Mouse (Mus musculus): ENCODE measurements around the gene Nrn1l. TPM values are rescaled to one million over a fixed set of nuclear protein-coding genes. Genes with fewer than 3 reads are reported as not detected.

The Nrn1l gene
- polyA plus RNA-seq, 1 experiment from 2014 or later: 0.62 TPM

DNA sequence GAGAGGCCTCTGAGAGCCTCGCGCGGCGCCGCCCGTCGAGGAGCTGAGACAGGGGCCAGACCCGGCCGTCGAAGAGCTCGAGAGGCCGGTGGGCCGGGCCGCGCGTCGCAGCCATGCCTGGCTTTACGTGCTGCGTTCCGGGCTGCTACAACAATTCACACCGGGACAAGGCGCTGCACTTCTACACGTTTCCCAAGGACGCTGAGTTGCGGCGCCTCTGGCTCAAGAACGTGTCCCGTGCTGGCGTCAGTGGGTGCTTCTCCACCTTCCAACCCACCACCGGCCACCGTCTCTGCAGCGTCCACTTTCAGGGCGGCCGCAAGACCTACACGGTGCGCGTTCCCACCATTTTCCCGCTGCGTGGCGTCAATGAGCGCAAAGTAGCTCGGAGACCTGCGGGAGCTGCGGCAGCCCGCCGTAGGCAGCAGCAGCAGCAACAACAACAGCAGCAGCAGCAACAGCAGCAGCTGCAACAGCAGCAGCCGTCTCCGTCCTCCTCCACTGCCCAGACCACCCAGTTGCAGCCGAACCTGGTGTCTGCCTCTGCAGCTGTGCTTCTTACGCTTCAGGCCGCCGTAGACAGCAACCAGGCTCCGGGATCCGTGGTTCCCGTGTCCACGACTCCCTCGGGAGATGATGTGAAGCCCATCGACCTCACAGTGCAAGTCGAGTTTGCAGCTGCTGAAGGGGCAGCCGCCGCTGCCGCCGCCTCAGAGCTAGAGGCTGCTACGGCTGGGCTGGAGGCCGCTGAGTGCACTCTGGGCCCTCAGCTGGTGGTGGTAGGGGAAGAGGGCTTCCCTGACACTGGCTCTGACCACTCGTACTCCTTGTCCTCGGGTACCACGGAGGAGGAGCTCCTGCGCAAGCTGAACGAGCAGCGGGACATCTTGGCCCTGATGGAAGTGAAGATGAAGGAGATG, 37.9 kb upstream of the Nrn1l start:
- peaks cover 30% of the 10 kb centered on the region for H3K4me1 ChIP-seq (replicated peaks; ENCODE audit: control insufficient read depth, insufficient read depth, low read length)
- ATAC-seq (ENCODE audit: low read depth): peak; percentile 39
- WGBS: under 1% methylated on average over 70 of the region's 71 CpGs

GRCm38 (mm10) chr8:105856168-105856835, 37.1 kb upstream of the Nrn1l start:
- Histone ChIP-seq H3K9me3 (ENCODE audit: control insufficient read depth, low read length) (no peaks in the 10 kb centered on the region), H3K4me1 (replicated peaks; ENCODE audit: control insufficient read depth, insufficient read depth, low read length) (peaks cover 26% of the 10 kb centered on the region), H3K4me3 (ENCODE audit: low read length) (peak overlapping the region; percentile 89), H3K4me2 (ENCODE audit: low read depth, low read length) (peak overlapping the region; percentile 91), H3K36me3 (ENCODE audit: control insufficient read depth, insufficient read depth, low read length) (peaks cover 6% of the 10 kb centered on the region; the same call in 1 of the 2 replicates), H3K27me3 (ENCODE audit: control insufficient read depth, insufficient read depth, low read depth, low read length) (no peaks in the 10 kb centered on the region), H3K9ac (ENCODE audit: low read length) (peak overlapping the region; percentile 91), H3K27ac (ENCODE audit: low read length) (peak overlapping the region; percentile 84; the same call in 1 of the 2 replicates)
- 8% methylated on average over 15 of the region's 15 CpGs for WGBS
- ATAC-seq (ENCODE audit: low read depth): no peak

More for the DNA sequence above, 37.9 kb upstream of the Nrn1l start:
- H3K9ac ChIP-seq (ENCODE audit: low read length): peak overlapping the region; percentile 91
- H3K9me3 ChIP-seq (ENCODE audit: control insufficient read depth, low read length): no peaks in the 10 kb centered on the region
- peak overlapping the region; percentile 91 for H3K4me2 ChIP-seq (ENCODE audit: low read depth, low read length)
- no peaks in the 10 kb centered on the region for H3K27me3 ChIP-seq (ENCODE audit: control insufficient read depth, insufficient read depth, low read depth, low read length)
- peak overlapping the region; percentile 89 for H3K4me3 ChIP-seq (ENCODE audit: low read length)
- peaks cover 6% of the 10 kb centered on the region; the same call in 1 of the 2 replicates for H3K36me3 ChIP-seq (ENCODE audit: control insufficient read depth, insufficient read depth, low read length)
- H3K27ac ChIP-seq (ENCODE audit: low read length): peak overlapping the region; percentile 84

DNA sequence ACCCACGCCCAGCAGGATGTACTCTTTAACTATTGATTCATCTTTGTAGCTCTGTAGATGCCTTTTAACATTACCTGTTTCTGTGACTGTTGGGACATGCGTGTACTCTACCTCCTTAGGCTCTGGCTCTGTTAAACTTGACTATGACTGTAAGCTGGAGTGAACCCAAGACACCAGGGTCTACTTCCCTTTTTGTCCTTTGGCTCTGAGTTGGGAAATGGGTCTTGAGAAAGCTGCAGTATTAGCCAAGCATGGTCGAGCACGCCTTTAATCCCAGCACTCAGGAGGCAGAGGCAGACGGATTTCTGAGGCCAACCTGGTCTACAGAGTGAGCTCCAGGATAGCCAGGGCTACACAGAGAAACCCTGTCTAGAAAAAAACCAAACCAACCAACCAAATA, 34.9 kb upstream of the Nrn1l start:
- WGBS: 84% methylated on average over 5 of the region's 5 CpGs
- H3K4me2 ChIP-seq (ENCODE audit: low read depth, low read length): no peak overlapping the region
- H3K4me1 ChIP-seq (replicated peaks; ENCODE audit: control insufficient read depth, insufficient read depth, low read length): peaks cover 37% of the 10 kb centered on the region
- no peak overlapping the region for H3K27ac ChIP-seq (ENCODE audit: low read length)
- no peak overlapping the region; the same call in 1 of the 2 replicates for H3K9ac ChIP-seq (ENCODE audit: low read length)
- H3K9me3 ChIP-seq (ENCODE audit: control insufficient read depth, low read length): no peaks in the 10 kb centered on the region
- peaks cover 8% of the 10 kb centered on the region; the same call in 1 of the 2 replicates for H3K36me3 ChIP-seq (ENCODE audit: control insufficient read depth, insufficient read depth, low read length)
- no peaks in the 10 kb centered on the region for H3K27me3 ChIP-seq (ENCODE audit: control insufficient read depth, insufficient read depth, low read depth, low read length)
- H3K4me3 ChIP-seq (ENCODE audit: low read length): no peak overlapping the region
- no peak for ATAC-seq (ENCODE audit: low read depth)

- H3K9ac ChIP-seq (ENCODE audit: low read length): peak overlapping the region; percentile 67
- H3K4me3 ChIP-seq (ENCODE audit: low read length): no peak overlapping the region; the same call in 1 of the 2 replicates
- H3K4me1 ChIP-seq (replicated peaks; ENCODE audit: control insufficient read depth, insufficient read depth, low read length): peaks cover 37% of the 10 kb centered on the region
- 49% methylated on average over 5 of the region's 5 CpGs for WGBS
- H3K36me3 ChIP-seq (ENCODE audit: control insufficient read depth, insufficient read depth, low read length): peaks cover 10% of the 10 kb centered on the region; the same call in 1 of the 2 replicates
- H3K9me3 ChIP-seq (ENCODE audit: control insufficient read depth, low read length): no peaks in the 10 kb centered on the region
- H3K27ac ChIP-seq (ENCODE audit: low read length): peak overlapping the region; percentile 95; the same call in 1 of the 2 replicates
- ATAC-seq (ENCODE audit: low read depth): no peak
- no peaks in the 10 kb centered on the region for H3K27me3 ChIP-seq (ENCODE audit: control insufficient read depth, insufficient read depth, low read depth, low read length)
- peak overlapping the region; percentile 54; the same call in 1 of the 2 replicates for H3K4me2 ChIP-seq (ENCODE audit: low read depth, low read length)
Measured at GRCm38 (mm10) chr8:105859314-105859713, 34.1 kb upstream of the Nrn1l start.

- WGBS: under 1% methylated on average over 53 of the region's 59 CpGs
- peak within 1 kb of the TSS; percentile 99 for H3K4me3 ChIP-seq (ENCODE audit: low read length)
- peak within 1 kb of the TSS; percentile 95 for H3K27ac ChIP-seq (ENCODE audit: low read length)
- H3K27me3 ChIP-seq (ENCODE audit: control insufficient read depth, insufficient read depth, low read depth, low read length): no peaks in the 10 kb centered on the region
- H3K4me2 ChIP-seq (ENCODE audit: low read depth, low read length): peak within 1 kb of the TSS; percentile 65
- peak; percentile 99 for ATAC-seq (ENCODE audit: low read depth)
- H3K9ac ChIP-seq (ENCODE audit: low read length): peak within 1 kb of the TSS; percentile 98
- peaks cover 37% of the 10 kb centered on the region for H3K4me1 ChIP-seq (replicated peaks; ENCODE audit: control insufficient read depth, insufficient read depth, low read length)
- H3K36me3 ChIP-seq (ENCODE audit: control insufficient read depth, insufficient read depth, low read length): peaks cover 12% of the 10 kb centered on the region
- H3K9me3 ChIP-seq (ENCODE audit: control insufficient read depth, low read length): no peaks in the 10 kb centered on the region
Measured at GRCm38 (mm10) chr8:105860143-105860981, 33.0 kb upstream of the Nrn1l start, which contains the start of gene Nutf2. Nutf2 (plus strand) TSS chr8:105860580.

DNA sequence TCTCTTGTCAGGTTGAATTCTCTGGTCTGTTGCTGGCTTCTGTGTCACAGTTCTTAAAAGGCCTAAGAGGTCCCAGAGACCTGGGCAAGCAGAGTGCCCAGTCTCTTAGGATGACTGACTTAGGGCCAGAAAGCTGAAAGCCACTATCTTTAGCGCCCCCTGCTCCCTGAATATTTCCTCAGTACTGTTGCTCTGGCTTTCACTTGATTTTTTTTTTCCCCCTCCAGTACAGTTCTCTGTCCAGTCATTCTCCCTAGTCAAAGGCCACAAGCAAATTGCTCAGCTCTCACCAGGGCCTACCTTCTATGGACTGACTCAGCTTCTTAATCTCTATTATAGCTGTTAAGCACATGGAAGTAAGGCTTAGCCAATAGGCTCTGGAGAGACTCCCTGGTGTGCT, 31.4 kb upstream of the Nrn1l start:
- Histone ChIP-seq H3K9me3 (ENCODE audit: control insufficient read depth, low read length) (no peaks in the 10 kb centered on the region), H3K27me3 (ENCODE audit: control insufficient read depth, insufficient read depth, low read depth, low read length) (no peaks in the 10 kb centered on the region), H3K36me3 (ENCODE audit: control insufficient read depth, insufficient read depth, low read length) (peaks cover 23% of the 10 kb centered on the region), H3K4me2 (ENCODE audit: low read depth, low read length) (peak overlapping the region; percentile 65), H3K27ac (ENCODE audit: low read length) (no peak overlapping the region), H3K4me3 (ENCODE audit: low read length) (peak overlapping the region; percentile 99), H3K4me1 (replicated peaks; ENCODE audit: control insufficient read depth, insufficient read depth, low read length) (peaks cover 31% of the 10 kb centered on the region), H3K9ac (ENCODE audit: low read length) (peak overlapping the region; percentile 98)
- ATAC-seq (ENCODE audit: low read depth): no peak
- WGBS: 0% methylated on average over 1 of the region's 1 CpGs

- Histone ChIP-seq H3K36me3 (ENCODE audit: control insufficient read depth, insufficient read depth, low read length) (peaks cover 32% of the 10 kb centered on the region), H3K9ac (ENCODE audit: low read length) (no peak overlapping the region), H3K4me2 (ENCODE audit: low read depth, low read length) (no peak overlapping the region), H3K27ac (ENCODE audit: low read length) (no peak overlapping the region), H3K4me3 (ENCODE audit: low read length) (no peak overlapping the region), H3K27me3 (ENCODE audit: control insufficient read depth, insufficient read depth, low read depth, low read length) (no peaks in the 10 kb centered on the region), H3K4me1 (replicated peaks; ENCODE audit: control insufficient read depth, insufficient read depth, low read length) (peaks cover 12% of the 10 kb centered on the region), H3K9me3 (ENCODE audit: control insufficient read depth, low read length) (no peaks in the 10 kb centered on the region)
- 77% methylated on average over 6 of the region's 6 CpGs for WGBS
- ATAC-seq (ENCODE audit: low read depth): no peak
Measured at GRCm38 (mm10) chr8:105866364-105867029, 26.9 kb upstream of the Nrn1l start.

GRCm38 (mm10) chr8:105874301-105874700, 19.1 kb upstream of the Nrn1l start:
- H3K27me3 ChIP-seq (ENCODE audit: control insufficient read depth, insufficient read depth, low read depth, low read length): no peaks in the 10 kb centered on the region
- H3K36me3 ChIP-seq (ENCODE audit: control insufficient read depth, insufficient read depth, low read length): peaks cover 34% of the 10 kb centered on the region
- no peak overlapping the region for H3K4me3 ChIP-seq (ENCODE audit: low read length)
- no peaks in the 10 kb centered on the region for H3K4me1 ChIP-seq (replicated peaks; ENCODE audit: control insufficient read depth, insufficient read depth, low read length)
- no peak overlapping the region for H3K27ac ChIP-seq (ENCODE audit: low read length)
- WGBS: 83% methylated on average over 6 of the region's 6 CpGs
- ATAC-seq (ENCODE audit: low read depth): 0 out of 2 replicates have a peak, but pooled peaks have one; percentile 47
- H3K4me2 ChIP-seq (ENCODE audit: low read depth, low read length): no peak overlapping the region
- H3K9ac ChIP-seq (ENCODE audit: low read length): no peak overlapping the region
- no peaks in the 10 kb centered on the region for H3K9me3 ChIP-seq (ENCODE audit: control insufficient read depth, low read length)
